Mouse (Mus musculus): ENCODE data around the gene Rpp30. TPM values are rescaled to one million over a fixed set of nuclear protein-coding genes. Genes with fewer than 3 reads are reported as not detected.
A peak's percentile ranks its signal among the peaks of the same experiment; 100 is the strongest.

Gene Rpp30
- 22.6 and 37.1 TPM in 2 replicates for polyA plus RNA-seq (2012; ENCODE audit: insufficient read depth, insufficient read length, missing spikeins)

DNA sequence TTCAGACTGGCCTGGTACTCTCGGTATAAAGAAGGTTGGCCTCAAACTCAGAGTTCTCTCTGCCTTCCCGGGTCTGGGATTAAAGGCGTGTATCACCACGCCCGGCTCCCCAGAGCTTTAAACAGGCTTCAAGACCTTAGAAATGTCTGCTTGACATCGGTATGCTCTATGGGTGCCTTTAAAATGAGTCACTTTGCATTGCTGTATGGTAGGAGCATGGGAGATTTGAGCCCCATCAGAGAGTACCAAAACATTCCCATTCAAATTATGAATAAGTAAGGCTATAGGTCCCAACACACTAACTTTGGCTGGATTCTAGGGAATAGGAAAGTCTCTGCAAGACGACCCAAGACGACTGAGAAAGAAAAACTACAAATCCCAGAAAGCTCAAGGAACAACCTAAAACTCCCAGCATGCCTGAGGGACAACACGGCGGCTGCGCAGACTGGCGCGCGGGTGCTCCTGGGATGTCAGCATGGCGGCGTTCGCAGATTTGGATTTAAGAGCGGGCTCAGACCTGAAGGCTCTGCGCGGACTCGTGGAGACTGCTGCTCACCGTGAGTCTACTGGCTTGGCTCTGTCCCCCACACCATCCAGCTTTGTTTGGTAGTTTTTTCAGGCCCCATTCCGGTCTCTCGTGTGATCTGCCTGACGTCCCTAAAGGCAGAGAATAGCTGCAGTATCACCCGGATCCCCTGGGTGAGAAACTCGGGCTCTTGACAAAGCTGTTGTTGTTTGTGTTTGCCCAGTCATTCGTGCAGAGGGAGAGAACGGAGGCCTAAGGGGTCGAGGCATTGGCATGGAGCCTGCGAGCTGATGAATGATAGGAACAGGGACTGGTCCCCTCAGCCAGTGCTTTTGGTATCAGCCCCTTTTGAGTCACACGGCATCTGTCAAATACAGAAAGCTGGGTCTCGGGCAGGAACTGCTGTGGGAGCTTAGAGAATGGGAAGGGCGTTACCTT lies at the start of gene Rpp30:
TSS of gene Rpp30 (plus strand) at position 455 of the 964 bp plus-strand sequence.
- TF ChIP-seq CTCF (IDR thresholded peaks at IDR 0.05; ENCODE audit: low read depth, low read length) (0 out of 2 replicates have a peak, but pooled peaks have one; percentile 22), POLR2A (IDR thresholded peaks at IDR 0.05; ENCODE audit: borderline replicate concordance, low read depth, low read length) (no peak)
- no peak within 1 kb of the TSS for H3K27ac ChIP-seq (ENCODE audit: insufficient read depth, low read depth, low read length)
- peak within 1 kb of the TSS; percentile 92 for H3K4me3 ChIP-seq (ENCODE audit: insufficient read depth, low read length)
- peaks cover 5% of the 10 kb centered on the region for H3K4me1 ChIP-seq (ENCODE audit: control insufficient read depth, insufficient read depth, low read length)

- no peaks in the 10 kb centered on the region for H3K4me1 ChIP-seq (ENCODE audit: control insufficient read depth, insufficient read depth, low read length)
- TF ChIP-seq CTCF (IDR thresholded peaks at IDR 0.05; ENCODE audit: low read depth, low read length) (no peak), POLR2A (IDR thresholded peaks at IDR 0.05; ENCODE audit: borderline replicate concordance, low read depth, low read length) (no peak)
- no peak overlapping the region for H3K4me3 ChIP-seq (ENCODE audit: insufficient read depth, low read length)
Measured at GRCm38 (mm10) chr19:36046046-36046445, 37.5 kb upstream of the Rpp30 start.

DNA sequence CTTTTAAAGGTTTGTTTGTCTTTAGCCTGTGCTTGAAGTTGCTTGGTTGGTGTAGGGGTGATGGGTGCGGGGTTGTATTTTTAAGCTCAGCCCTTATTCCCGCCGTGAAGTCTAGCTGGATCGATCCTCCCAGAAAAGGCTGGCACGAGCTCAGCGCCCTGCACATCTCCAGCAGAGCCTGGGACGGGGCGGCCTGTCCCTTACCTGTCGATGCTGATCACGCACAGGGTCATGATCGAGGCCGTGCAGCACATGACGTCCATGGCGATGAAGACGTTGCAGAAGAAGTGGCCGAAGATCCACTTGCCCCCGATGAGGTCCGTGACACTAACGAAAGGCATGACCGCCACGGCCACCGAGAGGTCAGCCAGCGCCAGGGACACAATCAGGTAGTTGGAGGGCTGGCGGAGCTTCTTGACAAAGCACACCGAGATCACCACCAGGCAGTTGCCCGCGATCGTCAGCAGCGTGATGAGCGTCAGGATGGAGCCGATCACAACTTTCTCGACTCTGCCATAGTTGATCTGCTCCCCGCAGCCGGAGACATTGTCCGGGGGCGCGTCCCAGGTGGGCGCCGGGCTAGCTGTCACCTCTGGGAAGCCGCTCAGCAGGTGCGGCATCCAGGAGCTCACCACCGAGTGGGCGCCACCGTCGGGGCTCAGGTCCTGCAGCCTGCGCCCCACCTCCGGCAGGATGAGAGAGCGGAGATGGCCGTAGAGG lies 26.9 kb upstream of the Rpp30 start:
- TF ChIP-seq CTCF (IDR thresholded peaks at IDR 0.05; ENCODE audit: low read depth, low read length) (no peak), POLR2A (IDR thresholded peaks at IDR 0.05; ENCODE audit: borderline replicate concordance, low read depth, low read length) (no peak)
- H3K4me3 ChIP-seq (ENCODE audit: insufficient read depth, low read length) = no peak overlapping the region
- H3K4me1 ChIP-seq (ENCODE audit: control insufficient read depth, insufficient read depth, low read length) = no peaks in the 10 kb centered on the region
- H3K27ac ChIP-seq (ENCODE audit: insufficient read depth, low read depth, low read length) = no peak overlapping the region

More at GRCm38 (mm10) chr19:36046046-36046445, 37.5 kb upstream of the Rpp30 start:
- no peak overlapping the region for H3K27ac ChIP-seq (ENCODE audit: insufficient read depth, low read depth, low read length)

DNA sequence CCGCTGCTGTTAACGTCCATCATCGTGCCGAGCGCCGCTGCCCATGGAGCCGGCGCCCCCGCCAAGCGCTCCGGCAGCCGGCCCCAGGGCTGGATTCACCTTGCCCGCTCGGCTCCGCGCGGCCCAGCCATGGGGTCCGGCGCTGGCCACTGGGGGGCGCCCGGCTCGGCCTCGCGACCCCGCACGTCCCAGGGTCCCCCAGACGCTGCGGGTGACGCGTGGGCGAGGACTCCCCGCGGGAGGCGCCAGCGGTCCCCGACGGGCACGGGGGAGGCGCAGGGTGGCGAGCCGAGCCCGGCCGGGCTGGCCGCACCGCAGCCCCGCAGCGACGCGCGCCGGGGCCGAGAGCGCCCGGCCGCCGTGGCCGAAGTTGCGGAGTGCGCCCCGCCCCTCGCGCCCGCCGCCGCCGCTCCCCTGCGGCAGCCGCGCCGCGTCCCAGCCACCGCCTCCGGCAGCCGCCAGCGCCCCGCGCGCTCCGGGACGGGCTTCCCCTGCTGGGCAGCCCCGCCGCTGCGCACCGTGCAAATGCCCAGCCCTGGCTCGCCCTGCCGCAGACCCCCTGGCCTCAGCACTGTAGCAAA lies 26.2 kb upstream of the Rpp30 start, which contains the start of gene Htr7:
TSS of gene Htr7 (minus strand) at position 277 of the 581 bp plus-strand sequence.
- no peak for TF ChIP-seq POLR2A (IDR thresholded peaks at IDR 0.05; ENCODE audit: borderline replicate concordance, low read depth, low read length)
- TF ChIP-seq CTCF (IDR thresholded peaks at IDR 0.05; ENCODE audit: low read depth, low read length) = no peak
- Histone ChIP-seq H3K4me3 (ENCODE audit: insufficient read depth, low read length) (peak within 1 kb of the TSS; percentile 41), H3K27ac (ENCODE audit: insufficient read depth, low read depth, low read length) (no peak within 1 kb of the TSS), H3K4me1 (ENCODE audit: control insufficient read depth, insufficient read depth, low read length) (no peaks in the 10 kb centered on the region)

DNA sequence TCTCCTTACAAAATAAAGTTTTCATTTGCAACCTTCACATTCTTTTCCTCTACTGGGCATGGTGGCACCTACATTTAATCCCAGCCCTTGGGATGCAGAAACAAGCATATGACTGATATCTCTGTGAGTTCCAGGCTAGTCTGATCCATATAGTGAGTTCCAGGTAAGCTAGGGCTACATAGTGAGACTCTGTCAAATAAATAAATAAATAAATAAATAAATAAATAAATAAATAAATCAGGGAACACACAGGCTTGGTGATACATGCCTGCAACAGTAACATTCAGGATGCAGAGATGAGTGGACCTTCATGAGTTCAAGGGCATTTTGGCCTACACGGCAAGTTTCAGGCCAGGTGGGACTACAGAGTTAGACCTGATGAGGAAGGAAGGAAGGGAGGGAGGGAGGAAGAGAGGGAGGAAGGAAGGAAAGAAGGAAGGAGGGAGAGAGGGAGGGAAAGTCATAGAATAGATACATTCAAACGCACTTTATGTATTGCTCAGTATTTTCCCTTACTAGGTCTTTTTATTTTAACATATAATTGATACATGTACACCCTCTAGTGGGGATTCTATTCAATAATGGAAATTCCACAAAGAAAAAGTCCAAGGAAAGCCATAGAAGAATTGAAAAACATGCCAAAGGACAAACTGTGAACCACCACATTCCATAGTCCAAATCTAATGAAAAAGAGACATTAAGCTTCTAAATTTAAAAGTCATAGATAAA lies 20.6 kb upstream of the Rpp30 start:
- TF ChIP-seq POLR2A (IDR thresholded peaks at IDR 0.05; ENCODE audit: borderline replicate concordance, low read depth, low read length) (no peak), CTCF (IDR thresholded peaks at IDR 0.05; ENCODE audit: low read depth, low read length) (no peak)
- H3K4me3 ChIP-seq (ENCODE audit: insufficient read depth, low read length) = no peak overlapping the region
- H3K4me1 ChIP-seq (ENCODE audit: control insufficient read depth, insufficient read depth, low read length) = no peaks in the 10 kb centered on the region
- H3K27ac ChIP-seq (ENCODE audit: insufficient read depth, low read depth, low read length) = no peak overlapping the region

- TF ChIP-seq CTCF (IDR thresholded peaks at IDR 0.05; ENCODE audit: low read depth, low read length) (no peak), POLR2A (IDR thresholded peaks at IDR 0.05; ENCODE audit: borderline replicate concordance, low read depth, low read length) (no peak)
- Histone ChIP-seq H3K4me3 (ENCODE audit: insufficient read depth, low read length) (peak overlapping the region; percentile 19; the same call in 1 of the 2 replicates), H3K4me1 (ENCODE audit: control insufficient read depth, insufficient read depth, low read length) (peaks cover 5% of the 10 kb centered on the region), H3K27ac (ENCODE audit: insufficient read depth, low read depth, low read length) (no peak overlapping the region)
Measured at GRCm38 (mm10) chr19:36082606-36083261, 782 bp upstream of the Rpp30 start.

DNA sequence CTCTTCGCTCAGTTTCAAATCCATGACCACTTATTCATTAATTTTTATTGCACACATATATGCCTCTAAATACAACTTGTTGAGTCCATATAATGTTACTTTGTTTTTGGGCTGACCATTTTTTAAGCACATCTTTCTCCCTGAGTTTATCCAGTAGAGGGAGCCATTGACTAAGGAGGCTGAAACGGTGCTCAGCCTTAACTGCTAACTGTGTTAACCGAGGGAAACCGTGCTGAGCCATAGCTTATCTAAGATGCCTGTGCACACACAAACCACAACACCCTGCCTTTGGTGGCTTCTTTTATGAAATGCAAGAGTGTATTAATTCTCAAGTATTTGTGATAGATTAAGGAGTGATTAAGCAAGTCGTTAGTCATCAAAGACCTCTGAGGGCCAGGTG lies 7.3 kb downstream of the Rpp30 start:
- no peak overlapping the region for H3K27ac ChIP-seq (ENCODE audit: insufficient read depth, low read depth, low read length)
- H3K4me3 ChIP-seq (ENCODE audit: insufficient read depth, low read length) = no peak overlapping the region
- no peak for TF ChIP-seq POLR2A (IDR thresholded peaks at IDR 0.05; ENCODE audit: borderline replicate concordance, low read depth, low read length)
- TF ChIP-seq CTCF (IDR thresholded peaks at IDR 0.05; ENCODE audit: low read depth, low read length) = no peak
- H3K4me1 ChIP-seq (ENCODE audit: control insufficient read depth, insufficient read depth, low read length) = no peaks in the 10 kb centered on the region

- no peak for TF ChIP-seq POLR2A (IDR thresholded peaks at IDR 0.05; ENCODE audit: borderline replicate concordance, low read depth, low read length)
- TF ChIP-seq CTCF (IDR thresholded peaks at IDR 0.05; ENCODE audit: low read depth, low read length) = no peak
- H3K4me1 ChIP-seq (ENCODE audit: control insufficient read depth, insufficient read depth, low read length) = no peaks in the 10 kb centered on the region
- no peak overlapping the region for H3K4me3 ChIP-seq (ENCODE audit: insufficient read depth, low read length)
- H3K27ac ChIP-seq (ENCODE audit: insufficient read depth, low read depth, low read length) = no peak overlapping the region
Measured at GRCm38 (mm10) chr19:36097194-36097593, 13.7 kb downstream of the Rpp30 start.

All from bone marrow macrophage, adult 2 months (primary cell).